Mouse (Mus musculus) CH12.LX (cell line): ENCODE data around the gene Nat8f5.

Experiments
- CHD2 ChIP-seq: IDR thresholded peaks from 2 replicates; pipeline ENCODE4 v1.6.1; 2011; ENCODE audit warnings: low read length, improper control_type of control experiment
- ZMIZ1 ChIP-seq: IDR thresholded peaks from 2 replicates; pipeline ENCODE4 v1.6.1; 2012; ENCODE audit warnings: low read depth, mild to moderate bottlenecking, inconsistent platforms, low read length, improper control_type of control experiment

GRCm38 (mm10) chr6:85848140-85848539, 27.4 kb upstream of the Nat8f5 start:
- no peak for TF ChIP-seq CHD2
- TF ChIP-seq ZMIZ1, result no peak
